In genomic region chr5:35761323-35761722, GRCm38 (mm10) we compare ENCODE assay signal across 32 mouse cellular contexts. TPM values are rescaled to one million over a fixed set of nuclear protein-coding genes. Genes with fewer than 3 reads are reported as not detected.
A peak's percentile ranks its signal among the peaks of the same experiment; 100 is the strongest.
DNase-seq lines count a peak whose midpoint lies in the region; ATAC-seq and TF ChIP-seq lines count a peak whose summit lies in the region.
"Had no signal": no experiment of that assay in that cellular context is flagged by ENCODE, and none has a peak within 500 bp of the region (broad histone marks: within the 10 kb centered on the region; RNA-seq: fewer than 3 reads in every experiment).

No protein-coding gene starts in this region.

- no peaks in the 10 kb centered on the region for H3K36me3 ChIP-seq in hindbrain, postnatal 0 days (ENCODE audit: insufficient read depth, low read length)
- no peaks in the 10 kb centered on the region for H3K36me3 ChIP-seq in hindbrain, embryonic 12.5 days
- H3K36me3 ChIP-seq in liver, adult 2 months (ENCODE audit: control insufficient read depth, insufficient read depth, low read length) = no peaks in the 10 kb centered on the region
- no peaks in the 10 kb centered on the region for H3K36me3 ChIP-seq in liver, embryonic 12.5 days
- no peaks in the 10 kb centered on the region for H3K36me3 ChIP-seq in ES-Bruce4 (ENCODE audit: control insufficient read depth, insufficient read depth, low read length, poor library complexity, severe bottlenecking)
- H3K36me3 ChIP-seq: hindbrain, embryonic 15.5 days; midbrain, embryonic 12.5 days; neural tube, embryonic 15.5 days; stomach, embryonic 15.5 days had no signal

- H3K4me1 ChIP-seq in hindbrain, postnatal 0 days (ENCODE audit: insufficient read depth, low read length) = peaks cover 12% of the 10 kb centered on the region
- peaks cover 11% of the 10 kb centered on the region for H3K4me1 ChIP-seq in hindbrain, embryonic 12.5 days
- H3K4me1 ChIP-seq in liver, adult 2 months (ENCODE audit: control insufficient read depth, insufficient read depth, low read length) = peaks cover 4% of the 10 kb centered on the region; the same call in 1 of the 2 replicates
- H3K4me1 ChIP-seq in liver, embryonic 12.5 days = peaks cover 18% of the 10 kb centered on the region
- H3K4me1 ChIP-seq in ES-Bruce4 (ENCODE audit: control insufficient read depth, insufficient read depth, low read length) = peaks cover 2% of the 10 kb centered on the region

- no peaks in the 10 kb centered on the region for H3K27me3 ChIP-seq in hindbrain, postnatal 0 days (ENCODE audit: insufficient read depth, low read length)
- peaks cover 62% of the 10 kb centered on the region for H3K27me3 ChIP-seq in hindbrain, embryonic 12.5 days
- H3K27me3 ChIP-seq in liver, adult 2 months (ENCODE audit: control insufficient read depth, insufficient read depth, low read length) = no peaks in the 10 kb centered on the region
- H3K27me3 ChIP-seq in liver, embryonic 12.5 days (replicated peaks) = peaks cover 58% of the 10 kb centered on the region
- H3K27me3 ChIP-seq in ES-Bruce4 (ENCODE audit: control insufficient read depth, insufficient read depth, low read length, poor library complexity, severe bottlenecking) = no peaks in the 10 kb centered on the region

- TF ChIP-seq POLR2A in liver, adult 2 months (IDR thresholded peaks at IDR 0.05; ENCODE audit: extremely low read depth, insufficient read depth, low read length) = no peak
- no peak for TF ChIP-seq POLR2A in ES-Bruce4 (IDR thresholded peaks at IDR 0.05; ENCODE audit: insufficient read depth, low read length)

- TF ChIP-seq CTCF in hindbrain, postnatal 0 days (IDR thresholded peaks at IDR 0.05; ENCODE audit: low read depth) = peak; percentile 39
- peak; percentile 8; the same call in 1 of the 2 replicates for TF ChIP-seq CTCF in liver, adult 2 months (IDR thresholded peaks at IDR 0.05; ENCODE audit: low read depth, low read length)
- TF ChIP-seq CTCF in ES-Bruce4 (IDR thresholded peaks at IDR 0.05; ENCODE audit: low read depth, low read length) = peak; percentile 46

- no peak for ATAC-seq in hindbrain, postnatal 0 days
- ATAC-seq in hindbrain, embryonic 12.5 days (ENCODE audit: low FRiP score) = no peak
- ATAC-seq in liver, embryonic 12.5 days = no peak
- ATAC-seq: CD4-positive, CD25-positive, alpha-beta regulatory T cell, adult 4 months; Patski had no signal

- peak; percentile 36 for DNase-seq in hindbrain, postnatal 0 days (ENCODE audit: low spot score)
- DNase-seq in liver, adult 2 months (ENCODE audit: extremely low read depth, low read depth, low spot score) = no peak
- peak; percentile 77 for DNase-seq in R1 (ENCODE audit: low read depth, low spot score)
- no peak for DNase-seq in urinary bladder, adult 18-20 months (ENCODE audit: low spot score in 2 of 2)
- DNase-seq: adrenal gland, postnatal 25 days; cerebellum, adult 11-12 months; cerebellum, adult 9-11 months; gastrocnemius, postnatal 25 days; heart, adult 11 months; kidney, adult 9 months; kidney, postnatal 10 days; left cerebral cortex, postnatal 4 days; lung, embryonic 14.5 days; lung, postnatal 4 days; retina, postnatal 1 day; right cerebral cortex, postnatal 14 days; thymus, postnatal 14 days had no signal

- no peak overlapping the region for H3K4me2 ChIP-seq in hindbrain, postnatal 0 days (ENCODE audit: low read depth, low read length)
- no peak overlapping the region for H3K4me2 ChIP-seq in hindbrain, embryonic 12.5 days (replicated peaks)
- H3K4me2 ChIP-seq in liver, embryonic 12.5 days = no peak overlapping the region
- H3K4me2 ChIP-seq: heart, embryonic 11.5 days; hindbrain, embryonic 15.5 days; lung, embryonic 14.5 days; midbrain, embryonic 12.5 days; neural tube, embryonic 15.5 days; stomach, embryonic 15.5 days had no signal

- no peaks in the 10 kb centered on the region for H3K79me2 ChIP-seq in liver, adult 2 months (ENCODE audit: control insufficient read depth, insufficient read depth, low read length)

- H3K4me3 ChIP-seq in hindbrain, postnatal 0 days (ENCODE audit: low read length) = no peak overlapping the region
- H3K4me3 ChIP-seq in hindbrain, embryonic 12.5 days = no peak overlapping the region
- H3K4me3 ChIP-seq in liver, adult 2 months (ENCODE audit: insufficient read depth, low read depth, low read length) = no peak overlapping the region
- no peak overlapping the region for H3K4me3 ChIP-seq in liver, embryonic 12.5 days
- no peak overlapping the region for H3K4me3 ChIP-seq in ES-Bruce4 (ENCODE audit: low read depth, low read length)
- H3K4me3 ChIP-seq: erythroblast, embryonic 14.5 days; hindbrain, embryonic 15.5 days; megakaryocyte, embryonic 14.5 days; midbrain, embryonic 12.5 days; neural tube, embryonic 15.5 days; stomach, embryonic 15.5 days had no signal

- no peak for TF ChIP-seq EP300 in ES-Bruce4 (IDR thresholded peaks at IDR 0.05; ENCODE audit: insufficient read depth, low read depth, low read length)

- H3K9ac ChIP-seq in hindbrain, postnatal 0 days (replicated peaks; ENCODE audit: low read length) = no peak overlapping the region
- H3K9ac ChIP-seq in hindbrain, embryonic 12.5 days = no peak overlapping the region
- no peak overlapping the region for H3K9ac ChIP-seq in liver, adult 2 months (ENCODE audit: low read depth, low read length)
- no peak overlapping the region for H3K9ac ChIP-seq in liver, embryonic 12.5 days
- no peak overlapping the region for H3K9ac ChIP-seq in ES-Bruce4 (ENCODE audit: low read depth, poor library complexity, severe bottlenecking)
- H3K9ac ChIP-seq: hindbrain, embryonic 15.5 days; liver, embryonic 14.5 days; lung, embryonic 14.5 days; midbrain, embryonic 12.5 days; neural tube, embryonic 15.5 days; stomach, embryonic 15.5 days had no signal

- 71% methylated on average over 5 of the region's 5 CpGs for WGBS in hindbrain, postnatal 0 days
- 73% methylated on average over 5 of the region's 5 CpGs for WGBS in hindbrain, embryonic 12.5 days
- WGBS in liver, adult 2 months = 89% methylated on average over 5 of the region's 5 CpGs
- WGBS in liver, embryonic 12.5 days (ENCODE audit: insufficient replicate concordance) = 58% methylated on average over 5 of the region's 5 CpGs

- H3K9me3 ChIP-seq in hindbrain, postnatal 0 days (ENCODE audit: low read length) = no peaks in the 10 kb centered on the region
- H3K9me3 ChIP-seq in hindbrain, embryonic 12.5 days (replicated peaks) = no peaks in the 10 kb centered on the region
- H3K9me3 ChIP-seq in liver, embryonic 12.5 days (replicated peaks) = no peaks in the 10 kb centered on the region
- H3K9me3 ChIP-seq in ES-Bruce4 (replicated peaks; ENCODE audit: control insufficient read depth, insufficient read depth, low read length, poor library complexity, severe bottlenecking) = no peaks in the 10 kb centered on the region
- H3K9me3 ChIP-seq: hindbrain, embryonic 15.5 days; midbrain, embryonic 12.5 days; neural tube, embryonic 15.5 days; stomach, embryonic 15.5 days had no signal

- no peak overlapping the region for H3K27ac ChIP-seq in hindbrain, postnatal 0 days
- H3K27ac ChIP-seq in hindbrain, embryonic 12.5 days = no peak overlapping the region
- no peak overlapping the region for H3K27ac ChIP-seq in liver, adult 2 months (replicated peaks; ENCODE audit: insufficient read depth, low read depth, low read length)
- no peak overlapping the region for H3K27ac ChIP-seq in liver, embryonic 12.5 days
- H3K27ac ChIP-seq in ES-Bruce4 (ENCODE audit: insufficient read depth, low read length) = no peak overlapping the region
- H3K27ac ChIP-seq: hindbrain, embryonic 15.5 days; liver, embryonic 14.5 days; midbrain, embryonic 12.5 days; neural tube, embryonic 15.5 days; stomach, embryonic 15.5 days had no signal

RNA-seq across cellular contexts. Expression of gene Ablim2, which starts 3.6 kb away (rescaled TPM):
- total RNA-seq in hindbrain, postnatal 0 days (2014; rRNA removed) = 35.7 and 44.6 TPM in 2 replicates
- 26.3 and 30.0 TPM in 2 replicates for polyA plus RNA-seq in hindbrain, postnatal 0 days (2015; fragmentation: Nextera tagmentation; extraction: Ambion mirVana)
- polyA plus RNA-seq in hindbrain, embryonic 12.5 days (2016; fragmentation: Nextera tagmentation; extraction: Ambion mirVana) = 3.7 and 3.9 TPM in 2 replicates
- total RNA-seq in liver, adult 2 months (2014; rRNA removed) = 1.9 and 2.3 TPM in 2 replicates
- 3.5 and 5.9 TPM in 2 replicates for polyA plus RNA-seq in liver, adult 2 months (2012; rRNA removed)
- 0.08 and 0.12 TPM in 2 replicates for polyA plus RNA-seq in liver, embryonic 12.5 days (2016; fragmentation: Nextera tagmentation; extraction: Ambion mirVana)
- polyA plus RNA-seq in ES-Bruce4 (2011; ENCODE audit: insufficient read depth, insufficient read length, low read depth, missing spikeins) = 3.8 and 6.1 TPM in 2 replicates
- total RNA-seq: common myeloid progenitor, adult 5-6 weeks; MEL had no signal
- polyA plus RNA-seq: erythroblast, embryonic 14.5 days had no signal

RNA-seq across cellular contexts. Expression of gene Sh3tc1, which starts 21.5 kb away (rescaled TPM):
- 2.8 and 4.1 TPM in 2 replicates for total RNA-seq in hindbrain, postnatal 0 days (2014; rRNA removed)
- polyA plus RNA-seq in hindbrain, postnatal 0 days (2015; fragmentation: Nextera tagmentation; extraction: Ambion mirVana) = 1.8 and 2.0 TPM in 2 replicates
- polyA plus RNA-seq in hindbrain, embryonic 12.5 days (2016; fragmentation: Nextera tagmentation; extraction: Ambion mirVana) = 4.0 and 4.7 TPM in 2 replicates
- 4.8 and 5.2 TPM in 2 replicates for total RNA-seq in liver, adult 2 months (2014; rRNA removed)
- polyA plus RNA-seq in liver, adult 2 months (2012; rRNA removed) = 2.1 and 3.0 TPM in 2 replicates
- polyA plus RNA-seq in liver, embryonic 12.5 days (2016; fragmentation: Nextera tagmentation; extraction: Ambion mirVana) = 3.3 and 3.8 TPM in 2 replicates
- 3.6 and 5.1 TPM in 2 replicates for polyA plus RNA-seq in ES-Bruce4 (2011; ENCODE audit: insufficient read depth, insufficient read length, low read depth, missing spikeins)
- total RNA-seq: MEL had no signal

Comparison
In these comparisons a context has a peak if more than half of its experiments do, and no peak if none do; other contexts are left out.
1. DNase-seq: peak in hindbrain, postnatal 0 days (single experiment) and R1 (single experiment); none in liver, adult 2 months (single experiment) and urinary bladder, adult 18-20 months (0 of 2).
2. Peak in every context shown above with its lines, with median percentiles within 50 percentile points of each other: CTCF ChIP-seq.